Mouse (Mus musculus) thymus, postnatal 25 days (tissue): ENCODE data around the gene Igf2r.
A peak's percentile ranks its signal among the peaks of the same experiment; 100 is the strongest.

Source experiments
- DNase-seq: peaks from one replicate; pipeline ENCODE4 v3.0.0; 2022

Igf2r gene

DNA sequence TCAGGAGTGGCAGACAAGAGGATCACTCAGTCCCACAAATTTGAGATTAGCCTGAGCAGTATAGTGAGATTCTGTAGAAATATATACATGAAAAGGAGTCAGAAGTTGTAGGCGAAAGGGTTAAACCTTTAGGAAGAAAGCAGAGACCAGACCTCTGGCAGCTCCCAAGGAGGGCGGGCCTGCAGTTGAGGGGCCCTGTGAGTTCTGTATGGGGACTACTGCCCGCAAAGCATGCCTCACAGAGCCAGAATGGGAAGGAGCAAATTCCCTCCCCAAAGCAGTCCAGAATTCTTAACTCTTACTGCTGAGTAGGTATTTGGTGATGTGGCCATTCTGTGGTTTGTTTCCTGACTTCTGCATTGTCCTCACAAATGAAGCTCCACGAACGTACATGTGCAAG is 11.6 kb upstream of the Igf2r start:
- no peak for DNase-seq

GRCm38 (mm10) chr17:12780125-12780524 is 10.7 kb upstream of the Igf2r start:
- DNase-seq = no peak

- peak; percentile 30 for DNase-seq
Observed at GRCm38 (mm10) chr17:12779442-12779841, 10.0 kb upstream of the Igf2r start.

GRCm38 (mm10) chr17:12773956-12774355 is 4.5 kb upstream of the Igf2r start:
- DNase-seq = no peak

DNA sequence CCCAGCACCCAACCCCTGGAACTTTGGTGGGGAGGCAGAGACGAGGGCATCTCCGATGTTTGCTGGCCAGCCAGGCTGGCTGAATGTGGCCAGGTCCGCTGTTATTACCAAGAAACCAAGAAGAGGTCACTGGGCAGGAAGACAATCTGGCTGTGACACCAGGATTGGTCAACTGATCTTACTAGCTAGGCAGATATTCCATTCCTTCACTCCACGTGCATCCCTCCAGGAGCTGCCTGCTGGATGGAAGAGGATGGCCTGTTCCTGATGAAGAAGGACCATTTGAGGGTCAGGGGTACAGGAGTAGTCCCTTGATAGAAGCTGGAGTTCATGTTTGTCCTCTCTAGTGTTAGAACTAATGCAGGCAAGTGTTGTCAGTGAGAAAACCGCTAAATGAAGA is 1.0 kb upstream of the Igf2r start:
- DNase-seq = no peak

GRCm38 (mm10) chr17:12768415-12769379 is 767 bp downstream of the Igf2r start:
- DNase-seq = no peak

GRCm38 (mm10) chr17:12767294-12767852 is 2.1 kb downstream of the Igf2r start:
- no peak for DNase-seq

- no peak for DNase-seq
Observed at GRCm38 (mm10) chr17:12763412-12763811, 6.1 kb downstream of the Igf2r start.

GRCm38 (mm10) chr17:12760355-12761146 is 8.9 kb downstream of the Igf2r start:
- no peak for DNase-seq

- DNase-seq = no peak
Observed at GRCm38 (mm10) chr17:12759646-12760074, 9.8 kb downstream of the Igf2r start.

DNA sequence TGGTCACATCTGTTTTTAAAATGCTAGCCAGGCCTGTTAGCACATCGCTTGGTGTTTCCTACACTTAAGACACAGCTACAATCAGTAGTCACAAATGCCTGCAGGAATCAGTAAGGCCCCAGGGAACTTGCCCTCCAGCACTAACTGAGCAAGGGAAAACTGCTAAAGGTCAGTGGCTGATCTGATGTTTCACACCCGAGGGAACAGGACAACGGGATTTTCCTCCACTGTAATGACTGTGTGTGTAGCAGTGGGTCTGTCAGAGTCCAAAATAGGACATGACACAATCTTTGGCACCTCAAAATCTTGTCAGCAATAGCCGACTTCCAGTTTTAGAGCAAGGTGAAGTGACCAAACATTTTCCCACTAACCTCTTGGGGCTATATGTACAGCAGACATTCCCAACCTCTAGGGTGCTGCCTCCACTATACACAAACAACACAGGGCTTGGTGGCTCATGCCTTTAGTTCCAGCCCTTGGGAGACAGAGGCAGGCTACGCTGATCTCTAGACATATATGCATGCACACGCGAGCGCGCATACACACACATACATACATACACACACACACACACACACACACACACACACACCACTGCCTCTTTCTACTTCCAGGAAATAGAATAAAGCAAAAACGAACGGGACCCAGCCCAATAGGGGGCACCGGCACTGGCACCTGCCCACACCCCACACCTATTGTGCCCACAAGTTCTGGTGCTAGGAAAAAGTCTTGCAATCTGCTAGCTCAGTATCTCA is 10.6 kb downstream of the Igf2r start:
- no peak for DNase-seq

DNA sequence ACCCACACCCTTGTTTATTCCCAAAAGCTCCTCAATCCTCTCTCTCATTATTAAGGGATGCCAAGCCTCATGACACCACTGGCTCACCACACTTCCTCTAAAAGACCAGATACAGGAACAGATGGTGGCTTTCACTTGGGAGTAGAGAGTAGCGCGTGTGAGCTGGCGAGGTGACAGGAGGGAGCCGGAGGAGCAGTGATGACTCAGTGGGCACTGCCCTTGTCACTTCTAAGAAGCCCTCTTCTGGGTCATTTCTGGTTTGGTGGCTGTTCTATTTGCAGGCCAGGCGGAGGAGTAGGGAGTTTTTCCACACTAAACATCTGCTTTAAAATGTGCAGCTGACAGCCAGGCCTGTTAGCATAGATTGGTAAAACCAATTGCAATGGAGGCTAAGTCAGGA is 11.5 kb downstream of the Igf2r start:
- DNase-seq = no peak

GRCm38 (mm10) chr17:12757161-12757560 is 12.3 kb downstream of the Igf2r start:
- no peak for DNase-seq

DNA sequence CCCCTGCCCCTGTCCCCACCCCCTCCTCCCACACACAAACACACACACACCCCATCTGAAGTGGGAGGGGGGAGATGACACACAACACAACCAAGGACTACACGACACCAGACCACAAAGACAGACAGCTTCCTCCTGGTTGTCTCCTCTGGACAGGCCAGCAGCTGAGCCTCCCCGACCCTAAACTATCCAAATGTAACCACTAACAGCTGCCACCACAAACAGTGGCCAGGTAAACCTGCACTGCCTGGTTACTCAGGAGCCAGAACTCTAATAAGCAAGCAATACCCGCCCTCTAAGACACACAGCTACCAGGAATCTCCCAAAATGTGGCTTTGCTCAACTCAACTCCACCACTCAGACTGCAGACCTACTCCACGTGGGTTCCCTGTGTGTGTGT is 13.5 kb downstream of the Igf2r start:
- no peak for DNase-seq

- DNase-seq = no peak
Observed at GRCm38 (mm10) chr17:12755146-12755545, 14.3 kb downstream of the Igf2r start.

- DNase-seq = no peak
Observed at GRCm38 (mm10) chr17:12754243-12755007, 15.0 kb downstream of the Igf2r start.

- DNase-seq = no peak
Observed at GRCm38 (mm10) chr17:12753050-12753449, 16.4 kb downstream of the Igf2r start.

DNA sequence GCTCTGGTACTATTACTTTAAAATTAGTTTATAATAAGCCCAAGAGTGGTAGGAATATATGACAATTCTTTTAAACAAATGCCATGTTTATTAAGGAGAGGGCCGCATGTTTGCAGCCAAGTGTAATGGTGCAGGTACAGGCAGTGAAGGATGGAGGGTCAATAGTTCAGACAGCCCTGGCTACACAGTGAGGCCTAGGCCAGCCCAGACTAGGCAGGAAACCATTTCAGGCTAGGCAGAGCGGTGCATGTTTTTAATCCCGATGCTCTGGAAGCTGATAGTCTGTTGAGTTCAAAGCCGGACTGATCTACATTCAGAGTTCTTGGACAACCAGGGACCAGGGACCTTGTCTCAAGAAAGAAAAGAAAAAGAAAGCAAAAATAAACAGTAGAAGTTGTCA is 17.8 kb downstream of the Igf2r start:
- DNase-seq = no peak

GRCm38 (mm10) chr17:12751218-12751617 is 18.2 kb downstream of the Igf2r start:
- peak; percentile 35 for DNase-seq

GRCm38 (mm10) chr17:12750591-12751170 is 18.8 kb downstream of the Igf2r start:
- DNase-seq = no peak
